ENCODE assay signal across 24 mouse cellular contexts in the genomic region with DNA sequence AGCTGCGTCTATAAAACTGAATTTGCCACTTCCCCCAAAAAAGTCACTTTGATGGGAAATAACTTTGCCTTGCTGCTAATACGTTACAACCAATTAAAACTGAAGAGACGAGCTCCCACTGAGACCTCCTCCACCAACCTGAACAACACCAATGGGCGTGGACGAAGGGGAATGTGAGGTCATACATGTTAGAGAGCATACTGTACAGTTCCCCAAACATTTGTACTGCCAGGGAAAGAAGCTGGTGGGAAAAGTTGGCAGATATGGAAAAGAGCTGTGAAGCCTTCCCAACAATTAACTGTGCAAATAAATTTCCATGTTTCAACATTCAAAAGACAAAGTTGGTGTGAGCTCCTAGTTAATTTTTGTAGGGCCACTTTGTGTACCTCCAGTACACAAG.
"Had no signal": no experiment of that assay in that cellular context is flagged by ENCODE, and none has a peak within 500 bp of the region (broad histone marks: within the 10 kb centered on the region; RNA-seq: fewer than 3 reads in every experiment).

No protein-coding gene starts in this region.

- H3K4me2 ChIP-seq: embryonic facial prominence, embryonic 12.5 days; embryonic facial prominence, embryonic 13.5 days; embryonic facial prominence, embryonic 15.5 days; forebrain, embryonic 12.5 days; forebrain, embryonic 13.5 days; forebrain, embryonic 15.5 days had no signal

- H3K36me3 ChIP-seq: embryonic facial prominence, embryonic 10.5 days; embryonic facial prominence, embryonic 12.5 days; embryonic facial prominence, embryonic 13.5 days; embryonic facial prominence, embryonic 15.5 days; forebrain, embryonic 10.5 days; forebrain, embryonic 12.5 days; forebrain, embryonic 15.5 days had no signal

- H3K27ac ChIP-seq: embryonic facial prominence, embryonic 10.5 days; embryonic facial prominence, embryonic 12.5 days; embryonic facial prominence, embryonic 13.5 days; embryonic facial prominence, embryonic 15.5 days; forebrain, embryonic 10.5 days; forebrain, embryonic 12.5 days; forebrain, embryonic 13.5 days; forebrain, embryonic 15.5 days; gastrocnemius, adult 2 months; heart, adult 2 months had no signal

- H3K4me3 ChIP-seq: embryonic facial prominence, embryonic 10.5 days; embryonic facial prominence, embryonic 12.5 days; embryonic facial prominence, embryonic 13.5 days; embryonic facial prominence, embryonic 15.5 days; erythroblast, embryonic 14.5 days; forebrain, embryonic 10.5 days; forebrain, embryonic 12.5 days; forebrain, embryonic 13.5 days; forebrain, embryonic 15.5 days; gastrocnemius, adult 2 months; heart, adult 2 months had no signal

- DNase-seq: cerebellum, adult 8-10 months; cerebellum, adult 9-10 months; cerebellum, adult 9-11 months; cerebellum, postnatal 10 days; cerebellum, postnatal 14 days; cerebellum, postnatal 25 days; cerebellum, postnatal 36 days; embryo, embryonic 11 days; forebrain, postnatal 0 days; gastrocnemius, adult 2 months; gastrocnemius, postnatal 10 days; gastrocnemius, postnatal 14 days; gastrocnemius, postnatal 25 days; gastrocnemius, postnatal 36 days; heart, adult 2 months had no signal

- H3K27me3 ChIP-seq: embryonic facial prominence, embryonic 12.5 days; embryonic facial prominence, embryonic 13.5 days; embryonic facial prominence, embryonic 15.5 days; forebrain, embryonic 12.5 days; forebrain, embryonic 13.5 days; forebrain, embryonic 15.5 days had no signal
